Comparison of ENCODE assay signal across 18 mouse cellular contexts in the genomic region with DNA sequence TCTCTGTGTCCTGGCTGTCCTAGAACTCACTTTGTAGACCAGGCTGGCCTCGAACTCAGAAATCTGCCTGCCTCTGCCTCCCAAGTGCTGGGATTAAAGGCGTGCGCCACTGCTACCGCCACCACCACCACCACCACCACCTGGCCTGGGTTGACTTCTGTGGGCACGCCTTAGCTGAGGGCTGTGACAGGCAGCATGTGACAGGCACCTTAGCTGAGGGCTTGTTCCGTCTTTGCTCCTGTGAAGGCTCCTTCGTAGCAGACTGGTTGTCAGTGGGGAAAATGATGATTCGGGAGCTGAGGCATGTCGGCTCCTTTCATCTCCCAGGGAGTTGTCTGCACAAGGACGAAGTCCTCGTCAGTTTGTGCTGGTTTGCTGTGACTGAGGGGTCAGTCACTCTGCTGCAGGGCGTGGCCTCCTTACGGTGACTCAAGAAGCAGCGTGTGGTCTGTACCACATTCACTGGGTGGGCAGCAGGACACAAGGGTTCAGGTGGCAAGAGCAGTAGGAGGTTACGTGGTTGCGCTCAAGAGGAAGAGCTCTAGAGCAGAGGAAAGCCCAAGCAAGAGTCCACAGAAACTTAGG. TPM values are rescaled to one million over a fixed set of nuclear protein-coding genes. Genes with fewer than 3 reads are reported as not detected.
DNase-seq lines count a peak whose midpoint lies in the region; ATAC-seq and TF ChIP-seq lines count a peak whose summit lies in the region.
"Had no signal": no experiment of that assay in that cellular context is flagged by ENCODE, and none has a peak within 500 bp of the region (broad histone marks: within the 10 kb centered on the region; RNA-seq: fewer than 3 reads in every experiment).

No protein-coding gene starts in this region.

- no peak for TF ChIP-seq CTCF in stomach, postnatal 0 days (IDR thresholded peaks at IDR 0.05; ENCODE audit: low read depth)

- no peak for ATAC-seq in heart, embryonic 14.5 days (ENCODE audit: insufficient number of reproducible peaks, insufficient read depth, low FRiP score, low read depth)
- peak; percentile 15; the same call in 1 of the 2 replicates for ATAC-seq in lung, embryonic 16.5 days (ENCODE audit: low read depth)
- peak; percentile 8; the same call in 1 of the 2 replicates for ATAC-seq in stomach, postnatal 0 days (ENCODE audit: low FRiP score, low TSS enrichment)
- ATAC-seq in erythroblast, adult 5-6 weeks (replicated peaks; ENCODE audit: low FRiP score, poor library complexity, severe bottlenecking) = no peak
- ATAC-seq: forebrain, postnatal 0 days had no signal

- no peaks in the 10 kb centered on the region for H3K9me3 ChIP-seq in heart, embryonic 14.5 days (ENCODE audit: control insufficient read depth, low read length)
- no peaks in the 10 kb centered on the region for H3K9me3 ChIP-seq in lung, embryonic 16.5 days (ENCODE audit: control insufficient read depth, low read length)
- H3K9me3 ChIP-seq in stomach, postnatal 0 days (ENCODE audit: control insufficient read depth, low read length) = no peaks in the 10 kb centered on the region
- H3K9me3 ChIP-seq: embryonic facial prominence, embryonic 13.5 days had no signal

- H3K4me1 ChIP-seq in heart, embryonic 14.5 days (ENCODE audit: control insufficient read depth in 2 of 2, insufficient read depth in 2 of 2, low read length in 2 of 2) = peaks cover 0 to 3% of the 10 kb centered on the region in 2 experiments; a peak in 1 of 4 replicates
- no peaks in the 10 kb centered on the region for H3K4me1 ChIP-seq in lung, embryonic 16.5 days (replicated peaks; ENCODE audit: control insufficient read depth, insufficient read depth, low read length)
- no peaks in the 10 kb centered on the region for H3K4me1 ChIP-seq in stomach, postnatal 0 days (replicated peaks; ENCODE audit: control insufficient read depth, insufficient read depth)
- H3K4me1 ChIP-seq: embryonic facial prominence, embryonic 13.5 days had no signal

- 92% methylated on average over 16 of the region's 16 CpGs for WGBS in heart, embryonic 14.5 days
- WGBS in lung, embryonic 16.5 days = 88% methylated on average over 16 of the region's 16 CpGs
- WGBS in stomach, postnatal 0 days = 83% methylated on average over 16 of the region's 16 CpGs

- H3K4me3 ChIP-seq in heart, embryonic 14.5 days (ENCODE audit: control insufficient read depth in 1 of 2, insufficient read depth in 1 of 2, low read depth in 1 of 2, low read length in 2 of 2) = no peak overlapping the region
- no peak overlapping the region for H3K4me3 ChIP-seq in lung, embryonic 16.5 days (ENCODE audit: low read length)
- H3K4me3 ChIP-seq in stomach, postnatal 0 days (ENCODE audit: low read depth, low read length) = no peak overlapping the region
- H3K4me3 ChIP-seq: embryonic facial prominence, embryonic 13.5 days; left cerebral cortex, adult 2 months had no signal

- H3K4me2 ChIP-seq in heart, embryonic 14.5 days (ENCODE audit: low read length) = no peak overlapping the region
- H3K4me2 ChIP-seq in lung, embryonic 16.5 days (ENCODE audit: low read depth, low read length) = no peak overlapping the region
- H3K4me2 ChIP-seq in stomach, postnatal 0 days (replicated peaks; ENCODE audit: low read depth) = no peak overlapping the region
- H3K4me2 ChIP-seq: embryonic facial prominence, embryonic 13.5 days had no signal

- no peak for TF ChIP-seq EP300 in stomach, postnatal 0 days (optimal IDR thresholded peaks at IDR 0.05)

- no peak for DNase-seq in heart, adult 9 months (ENCODE audit: low spot score in 2 of 2)
- DNase-seq in lung, postnatal 14 days = no peak
- peak; percentile 10 to 57 for DNase-seq in kidney, postnatal 25 days
- DNase-seq in stomach, postnatal 0 days (ENCODE audit: low spot score) = no peak
- DNase-seq in spleen, adult 12 weeks (ENCODE audit: low spot score) = no peak
- DNase-seq: cerebellum, postnatal 10 days; forebrain, postnatal 0 days; right cerebral cortex, postnatal 4 days had no signal

- H3K36me3 ChIP-seq in heart, embryonic 14.5 days (ENCODE audit: control insufficient read depth, insufficient read depth, low read length) = peaks cover 96% of the 10 kb centered on the region
- peaks cover 43% of the 10 kb centered on the region for H3K36me3 ChIP-seq in lung, embryonic 16.5 days (ENCODE audit: control insufficient read depth, insufficient read depth, low read length)
- H3K36me3 ChIP-seq in stomach, postnatal 0 days (ENCODE audit: control insufficient read depth, insufficient read depth, low read length) = peaks cover 6% of the 10 kb centered on the region

- 0 out of 4 replicates have a peak overlapping the region, but pooled peaks have one; percentile 7 to 21 for H3K27ac ChIP-seq in heart, embryonic 14.5 days (replicated peaks in 1 of 2; ENCODE audit: control insufficient read depth in 1 of 2, insufficient read depth in 1 of 2, low read depth in 2 of 2, low read length in 2 of 2)
- H3K27ac ChIP-seq in lung, embryonic 16.5 days (ENCODE audit: low read length) = peak overlapping the region; percentile 38; the same call in 1 of the 2 replicates
- peak overlapping the region; percentile 30; the same call in 1 of the 2 replicates for H3K27ac ChIP-seq in stomach, postnatal 0 days (replicated peaks)
- H3K27ac ChIP-seq: embryonic facial prominence, embryonic 13.5 days; left cerebral cortex, adult 2 months had no signal

- no peak overlapping the region for H3K9ac ChIP-seq in heart, embryonic 14.5 days (ENCODE audit: low read length)
- no peak overlapping the region for H3K9ac ChIP-seq in lung, embryonic 16.5 days (ENCODE audit: low read length)
- no peak overlapping the region for H3K9ac ChIP-seq in stomach, postnatal 0 days (ENCODE audit: low read length)
- H3K9ac ChIP-seq: embryonic facial prominence, embryonic 13.5 days; forebrain, postnatal 0 days had no signal

- no peaks in the 10 kb centered on the region for H3K27me3 ChIP-seq in heart, embryonic 14.5 days (ENCODE audit: control insufficient read depth, insufficient read depth, low read length)
- H3K27me3 ChIP-seq in lung, embryonic 16.5 days (ENCODE audit: control insufficient read depth, insufficient read depth, low read depth, low read length) = no peaks in the 10 kb centered on the region
- H3K27me3 ChIP-seq in stomach, postnatal 0 days (ENCODE audit: control insufficient read depth, insufficient read depth, low read length) = no peaks in the 10 kb centered on the region
- H3K27me3 ChIP-seq: embryonic facial prominence, embryonic 13.5 days had no signal

RNA-seq across cellular contexts. Expression of a gene that starts 9.6 kb away (rescaled TPM):
- 12.9 and 14.4 TPM in 2 replicates for polyA plus RNA-seq in heart, embryonic 14.5 days (2014; fragmentation: Nextera tagmentation; extraction: Ambion mirVana)
- polyA plus RNA-seq in lung, embryonic 16.5 days (2015; fragmentation: Nextera tagmentation; extraction: Ambion mirVana) = 23.9 and 24.0 TPM in 2 replicates
- polyA plus RNA-seq in stomach, postnatal 0 days (2015; fragmentation: Nextera tagmentation; extraction: Ambion mirVana) = 3.5 and 5.2 TPM in 2 replicates
- 2.1 and 6.7 TPM in 2 replicates for total RNA-seq in erythroblast, adult 5-6 weeks (2015; ENCODE audit: low replicate concordance)
- total RNA-seq in erythroblast, adult 5-6 weeks (2017; ENCODE audit: low replicate concordance) = 3.8 and 7.5 TPM in 2 replicates

RNA-seq across cellular contexts. Expression of a gene that starts 9.7 kb away (rescaled TPM):
- 24.4 and 25.9 TPM in 2 replicates for polyA plus RNA-seq in heart, embryonic 14.5 days (2014; fragmentation: Nextera tagmentation; extraction: Ambion mirVana)
- polyA plus RNA-seq in lung, embryonic 16.5 days (2015; fragmentation: Nextera tagmentation; extraction: Ambion mirVana) = 15.6 and 17.1 TPM in 2 replicates
- polyA plus RNA-seq in stomach, postnatal 0 days (2015; fragmentation: Nextera tagmentation; extraction: Ambion mirVana) = 8.9 and 11.7 TPM in 2 replicates
- 5.6 and 8.5 TPM in 2 replicates for total RNA-seq in erythroblast, adult 5-6 weeks (2015; ENCODE audit: low replicate concordance)
- 1.3 TPM in 1 of 2 replicates, not detected in the other for total RNA-seq in erythroblast, adult 5-6 weeks (2017; ENCODE audit: low replicate concordance)

RNA-seq across cellular contexts. Expression of a gene that starts 25.2 kb away (rescaled TPM):
- 2.5 and 3.0 TPM in 2 replicates for polyA plus RNA-seq in heart, embryonic 14.5 days (2014; fragmentation: Nextera tagmentation; extraction: Ambion mirVana)
- 5.2 and 6.4 TPM in 2 replicates for polyA plus RNA-seq in lung, embryonic 16.5 days (2015; fragmentation: Nextera tagmentation; extraction: Ambion mirVana)
- polyA plus RNA-seq in stomach, postnatal 0 days (2015; fragmentation: Nextera tagmentation; extraction: Ambion mirVana) = 5.0 and 5.7 TPM in 2 replicates
- 2.1 TPM in 1 of 2 replicates, not detected in the other for total RNA-seq in erythroblast, adult 5-6 weeks (2015; ENCODE audit: low replicate concordance)
- 0.70 TPM in 1 of 2 replicates, not detected in the other for total RNA-seq in erythroblast, adult 5-6 weeks (2017; ENCODE audit: low replicate concordance)

RNA-seq across cellular contexts. Expression of a gene that starts 36.0 kb away (rescaled TPM):
- polyA plus RNA-seq in heart, embryonic 14.5 days (2014; fragmentation: Nextera tagmentation; extraction: Ambion mirVana) = not detected in 2 replicates
- polyA plus RNA-seq in lung, embryonic 16.5 days (2015; fragmentation: Nextera tagmentation; extraction: Ambion mirVana) = not detected in 2 replicates
- polyA plus RNA-seq in stomach, postnatal 0 days (2015; fragmentation: Nextera tagmentation; extraction: Ambion mirVana) = not detected in 2 replicates
- not detected in 2 replicates for total RNA-seq in erythroblast, adult 5-6 weeks (2015; ENCODE audit: low replicate concordance)
- total RNA-seq in erythroblast, adult 5-6 weeks (2017; ENCODE audit: low replicate concordance) = not detected in 2 replicates
- total RNA-seq: forebrain, postnatal 0 days; left cerebral cortex, adult 2 months; midbrain, postnatal 0 days; neutrophil, adult 5-6 weeks had no signal
- polyA plus RNA-seq: C2C12; embryonic facial prominence, embryonic 13.5 days; forebrain, postnatal 0 days; gonadal fat pad, adult 2 months; lung, postnatal 0 days; midbrain, postnatal 0 days had no signal

RNA-seq across cellular contexts. Expression of a gene that starts 46.5 kb away (rescaled TPM):
- 3.5 and 4.0 TPM in 2 replicates for polyA plus RNA-seq in heart, embryonic 14.5 days (2014; fragmentation: Nextera tagmentation; extraction: Ambion mirVana)
- 3.6 and 4.6 TPM in 2 replicates for polyA plus RNA-seq in lung, embryonic 16.5 days (2015; fragmentation: Nextera tagmentation; extraction: Ambion mirVana)
- 2.9 and 3.2 TPM in 2 replicates for polyA plus RNA-seq in stomach, postnatal 0 days (2015; fragmentation: Nextera tagmentation; extraction: Ambion mirVana)
- total RNA-seq in erythroblast, adult 5-6 weeks (2015; ENCODE audit: low replicate concordance) = 9.4 and 13.6 TPM in 2 replicates
- 5.3 and 7.8 TPM in 2 replicates for total RNA-seq in erythroblast, adult 5-6 weeks (2017; ENCODE audit: low replicate concordance)

Comparison
In these comparisons a context has a peak if more than half of its experiments do, and no peak if none do; other contexts are left out.
1. ATAC-seq: peak in lung, embryonic 16.5 days (single experiment) and stomach, postnatal 0 days (single experiment); none in heart, embryonic 14.5 days (single experiment) and erythroblast, adult 5-6 weeks (single experiment).
2. DNase-seq: peak in kidney, postnatal 25 days (2 of 2); none in heart, adult 9 months (0 of 2), lung, postnatal 14 days (single experiment), stomach, postnatal 0 days (single experiment) and spleen, adult 12 weeks (single experiment).
3. Peak in every context shown above with its lines, with median percentiles within 50 percentile points of each other: H3K27ac ChIP-seq.